Mouse (Mus musculus) heart, adult 2 months (tissue): ENCODE results near the gene Il1rap.

Source experiments
- CTCF ChIP-seq: fragments of 200-600 bp; IDR thresholded peaks from 2 replicates; pipeline ENCODE4 v1.8.1; 2022; ENCODE audit warnings: antibody characterized with exemption, mild to moderate bottlenecking, moderate library complexity
- EP300 ChIP-seq: fragments of 200-500 bp; IDR thresholded peaks from 2 replicates; pipeline ENCODE4 v1.6.1; 2011; ENCODE audit warnings: low read depth, low read length, control low read depth; ENCODE audit not compliant: insufficient read depth
- POLR2A ChIP-seq: fragments of 200-500 bp; IDR thresholded peaks from 2 replicates; pipeline ENCODE4 v1.6.1; 2011; ENCODE audit warnings: mild to moderate bottlenecking, low read depth, low read length, control low read depth; ENCODE audit not compliant: insufficient read depth

DNA sequence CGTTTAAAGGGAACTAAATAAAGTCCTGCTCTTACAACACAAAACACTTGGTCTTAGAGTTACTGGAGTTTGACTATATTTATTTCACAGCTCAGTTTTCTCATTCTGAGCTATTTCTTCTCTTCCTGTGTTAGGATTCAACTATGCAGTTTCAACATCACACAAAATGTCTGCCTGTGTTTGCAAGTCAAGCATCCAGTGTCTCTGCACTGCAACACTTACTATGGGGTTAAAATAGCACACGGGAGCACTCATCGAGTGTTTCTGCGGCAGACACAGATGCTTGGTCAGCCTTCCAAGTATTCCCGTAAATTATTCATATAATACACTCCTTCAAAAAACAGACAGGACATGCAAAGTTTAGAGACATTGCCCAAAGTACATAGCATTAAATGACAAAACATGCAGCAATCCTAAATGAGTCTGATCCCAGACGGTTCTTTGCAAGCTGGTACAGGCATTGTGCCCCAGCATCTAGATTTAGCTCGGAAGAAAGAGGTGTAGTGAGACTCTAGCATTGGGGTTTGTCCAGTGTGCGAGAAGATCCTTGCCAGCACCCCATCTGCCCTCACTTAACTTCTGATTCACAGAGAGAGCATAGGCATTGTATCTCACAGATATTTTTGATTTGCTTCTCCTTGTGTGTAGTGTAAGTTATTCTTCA, 119.1 kb downstream of the Il1rap start:
- TF ChIP-seq POLR2A, result no peak
- no peak for TF ChIP-seq CTCF
- TF ChIP-seq EP300, result no peak
